Mouse (Mus musculus) kidney, postnatal 0 days (tissue): Measurements from ENCODE around the gene Alg1. TPM values are rescaled to one million over a fixed set of nuclear protein-coding genes. Genes with fewer than 3 reads are reported as not detected.

ENCODE experiments used
- ATAC-seq: fragments of 200-750 bp; cut with Nextera tagmentation; replicated peaks from 2 replicates; pipeline ENCODE4 v1.8.0; 2017; ENCODE audit warnings: low read depth, moderate number of reproducible peaks, moderate TSS enrichment, moderate library complexity; ENCODE audit not compliant: low FRiP score
- DNase-seq: peaks from one replicate; pipeline ENCODE4 v3.0.0-alpha.2; 2016; ENCODE audit warnings: low spot score
- H3K27ac ChIP-seq: fragments of 300-500 bp; sonication (generic); 2 replicates; pipeline ENCODE4 v1.5.1; 2014; ENCODE audit warnings: mild to moderate bottlenecking
- H3K27me3 ChIP-seq: fragments of 300-500 bp; sonication (generic); 2 replicates; pipeline ENCODE4 v1.6.1; 2014; ENCODE audit warnings: low read length, mixed read lengths; ENCODE audit not compliant: insufficient read depth
- H3K36me3 ChIP-seq: fragments of 300-500 bp; sonication (generic); 2 replicates; pipeline ENCODE4 v1.6.1; 2014; ENCODE audit warnings: low read length, mixed read lengths; ENCODE audit not compliant: insufficient read depth
- H3K4me1 ChIP-seq: fragments of 300-500 bp; sonication (generic); replicated peaks from 2 replicates; pipeline ENCODE4 v1.6.1; 2014; ENCODE audit warnings: antibody characterized with exemption, low read length, mixed read lengths; ENCODE audit not compliant: insufficient read depth
- H3K4me2 ChIP-seq: fragments of 300-500 bp; sonication (generic); 2 replicates; pipeline ENCODE4 v1.6.1; 2014; ENCODE audit warnings: mild to moderate bottlenecking, low read length, moderate library complexity, mixed read lengths
- H3K4me3 ChIP-seq: fragments of 300-500 bp; sonication (generic); replicated peaks from 2 replicates; pipeline ENCODE4 v1.5.1; 2014; ENCODE audit warnings: low read depth, low read length
- H3K9ac ChIP-seq: fragments of 300-500 bp; sonication (generic); 2 replicates; pipeline ENCODE4 v1.6.1; 2014; ENCODE audit warnings: low read depth, low read length
- H3K9me3 ChIP-seq: fragments of 300-500 bp; sonication (generic); replicated peaks from 2 replicates; pipeline ENCODE4 v1.6.1; 2016; ENCODE audit warnings: low read length, inconsistent platforms, mixed read lengths
- CTCF ChIP-seq: IDR thresholded peaks from 2 replicates; pipeline ENCODE4 v1.5.1; 2016; ENCODE audit warnings: antibody characterized with exemption, low read depth, mild to moderate bottlenecking, moderate library complexity
- WGBS: fragments of 180-500 bp; shearing (Covaris S2); extraction: QIAGEN DNeasy Blood & Tissue Kit; methylation state at CpG from one replicate; pipeline ENCODE4 v1.1.7; 2014; 5-methylcytosine and 5-hydroxymethylcytosine counted together
- polyA plus RNA-seq: library from polyadenylated mRNA; unstranded; fragments of >200 nt; fragmentation: Nextera tagmentation; extraction: Ambion mirVana; gene quantifications from 2 replicates; pipeline ENCODE4 v1.2.1, GENCODE M21; 2015

The Alg1 gene
- polyA plus RNA-seq, 1 experiment from 2014 or later: 35.9 TPM

- TF ChIP-seq CTCF: peak; percentile 98
- 2% methylated on average over 15 of the region's 15 CpGs for WGBS
- DNase-seq: peak; percentile 96
- Histone ChIP-seq H3K4me2 (peak overlapping the region; percentile 65), H3K9ac (peak overlapping the region; percentile 80), H3K27me3 (no peaks in the 10 kb centered on the region), H3K4me3 (peak overlapping the region; percentile 64), H3K27ac (peak overlapping the region; percentile 78), H3K4me1 (0 out of 2 replicates have a peak, but pooled peaks cover 5% of the 10 kb centered on the region), H3K9me3 (no peaks in the 10 kb centered on the region), H3K36me3 (peaks cover 4% of the 10 kb centered on the region; the same call in 1 of the 2 replicates)
- ATAC-seq: peak; percentile 77
Measured at GRCm38 (mm10) chr16:5254346-5255025, 21.1 kb downstream of the Alg1 start.

GRCm38 (mm10) chr16:5255081-5255740 lies 21.8 kb downstream of the Alg1 start:
- peak overlapping the region; percentile 64 for H3K4me3 ChIP-seq
- H3K9me3 ChIP-seq: no peaks in the 10 kb centered on the region
- DNase-seq (peak; percentile 37), ATAC-seq (no peak)
- TF ChIP-seq CTCF: no peak
- peak overlapping the region; percentile 78 for H3K27ac ChIP-seq
- WGBS: 2% methylated on average over 27 of the region's 27 CpGs
- H3K27me3 ChIP-seq: no peaks in the 10 kb centered on the region
- H3K9ac ChIP-seq: peak overlapping the region; percentile 80
- H3K4me2 ChIP-seq: peak overlapping the region; percentile 65
- 0 out of 2 replicates have a peak, but pooled peaks cover 5% of the 10 kb centered on the region for H3K4me1 ChIP-seq
- peaks cover 4% of the 10 kb centered on the region; the same call in 1 of the 2 replicates for H3K36me3 ChIP-seq

GRCm38 (mm10) chr16:5255779-5256496 lies 22.5 kb downstream of the Alg1 start, which contains the start of gene Eef2kmt:
Eef2kmt (minus strand) TSS chr16:5255983.
- 0 out of 2 replicates have a peak, but pooled peaks cover under 1% of the 10 kb centered on the region for H3K36me3 ChIP-seq
- H3K4me1 ChIP-seq: 0 out of 2 replicates have a peak, but pooled peaks cover 5% of the 10 kb centered on the region
- H3K27ac ChIP-seq: peak within 1 kb of the TSS; percentile 78
- WGBS: 1% methylated on average over 54 of the region's 57 CpGs
- peak within 1 kb of the TSS; percentile 64 for H3K4me3 ChIP-seq
- no peaks in the 10 kb centered on the region for H3K27me3 ChIP-seq
- DNase-seq (peak; percentile 100), ATAC-seq (peak; percentile 96)
- H3K9me3 ChIP-seq: no peaks in the 10 kb centered on the region
- peak; percentile 79 for TF ChIP-seq CTCF
- H3K9ac ChIP-seq: peak within 1 kb of the TSS; percentile 80
- peak within 1 kb of the TSS; percentile 65 for H3K4me2 ChIP-seq

- peak; percentile 5 for DNase-seq
Measured at GRCm38 (mm10) chr16:5263156-5263555, 29.7 kb downstream of the Alg1 start.

GRCm38 (mm10) chr16:5263926-5264325 lies 30.5 kb downstream of the Alg1 start:
- Histone ChIP-seq H3K27me3 (no peaks in the 10 kb centered on the region), H3K9ac (no peak overlapping the region), H3K36me3 (no peaks in the 10 kb centered on the region), H3K4me2 (no peak overlapping the region), H3K4me1 (no peaks in the 10 kb centered on the region), H3K27ac (no peak overlapping the region), H3K4me3 (no peak overlapping the region), H3K9me3 (no peaks in the 10 kb centered on the region)
- DNase-seq (no peak), ATAC-seq (no peak)
- no peak for TF ChIP-seq CTCF
- 86% methylated on average over 7 of the region's 7 CpGs for WGBS

More at GRCm38 (mm10) chr16:5263156-5263555, 29.7 kb downstream of the Alg1 start:
- no peaks in the 10 kb centered on the region for H3K27me3 ChIP-seq
- no peaks in the 10 kb centered on the region for H3K4me1 ChIP-seq
- no peak overlapping the region for H3K27ac ChIP-seq
- no peak for ATAC-seq
- no peaks in the 10 kb centered on the region for H3K36me3 ChIP-seq
- no peak for TF ChIP-seq CTCF
- WGBS: 54% methylated on average over 8 of the region's 8 CpGs
- no peaks in the 10 kb centered on the region for H3K9me3 ChIP-seq
- H3K4me2 ChIP-seq: no peak overlapping the region
- no peak overlapping the region for H3K9ac ChIP-seq
- H3K4me3 ChIP-seq: no peak overlapping the region

GRCm38 (mm10) chr16:5271411-5272035 lies 38.1 kb downstream of the Alg1 start:
- Histone ChIP-seq H3K4me2 (no peak overlapping the region), H3K9me3 (no peaks in the 10 kb centered on the region), H3K9ac (no peak overlapping the region), H3K27ac (no peak overlapping the region), H3K36me3 (no peaks in the 10 kb centered on the region), H3K4me3 (no peak overlapping the region), H3K4me1 (no peaks in the 10 kb centered on the region), H3K27me3 (no peaks in the 10 kb centered on the region)
- no peak for DNase-seq
- ATAC-seq: no peak
- TF ChIP-seq CTCF: no peak
- WGBS: 82% methylated on average over 4 of the region's 4 CpGs
